Mouse (Mus musculus) embryo, embryonic 11.5 days (tissue): Measurements from ENCODE around the gene Chrna5.
"Not testable (repeated sequence)": the region's sequence is repeated elsewhere in the genome, so short reads cannot be mapped to it uniquely, and the experiment has no call there.

ENCODE experiments used
- DNase-seq: peaks from one replicate; pipeline ENCODE4 v3.0.0-alpha.2; 2012; ENCODE audit warnings: low read depth, low spot score

Gene Chrna5

GRCm38 (mm10) chr9:54980674-54981073 lies at the start of gene Chrna5:
TSS of gene Chrna5 (plus strand) at chr9:54980880.
- no peak for DNase-seq

GRCm38 (mm10) chr9:54931765-54932164 lies 48.9 kb upstream of the Chrna5 start:
- DNase-seq: no peak

GRCm38 (mm10) chr9:54932379-54932778 lies 48.3 kb upstream of the Chrna5 start:
- no peak for DNase-seq

GRCm38 (mm10) chr9:54942071-54942470 lies 38.6 kb upstream of the Chrna5 start:
- DNase-seq: no peak

GRCm38 (mm10) chr9:54944467-54944866 lies 36.2 kb upstream of the Chrna5 start:
- no peak for DNase-seq

- no peak for DNase-seq
Measured at GRCm38 (mm10) chr9:54946256-54946655, 34.4 kb upstream of the Chrna5 start.

GRCm38 (mm10) chr9:54949465-54949864 lies 31.2 kb upstream of the Chrna5 start:
- no peak for DNase-seq

GRCm38 (mm10) chr9:54950162-54950561 lies 30.5 kb upstream of the Chrna5 start:
- DNase-seq: not testable (repeated sequence)

GRCm38 (mm10) chr9:54950575-54951321 lies 29.9 kb upstream of the Chrna5 start, which contains the start of the genes Psma4 and AY074887:
TSS of gene Psma4 (plus strand) at chr9:54950790.
TSS of gene AY074887 (minus strand) at chr9:54950998.
- DNase-seq: peak; percentile 88

GRCm38 (mm10) chr9:54961059-54961458 lies 19.6 kb upstream of the Chrna5 start:
- DNase-seq: no peak

GRCm38 (mm10) chr9:54963669-54964068 lies 17.0 kb upstream of the Chrna5 start:
- DNase-seq: no peak

GRCm38 (mm10) chr9:54969972-54970637 lies 10.6 kb upstream of the Chrna5 start:
- no peak for DNase-seq

- DNase-seq: peak; percentile 38
Measured at GRCm38 (mm10) chr9:54981291-54982191, 861 bp downstream of the Chrna5 start.

- DNase-seq: no peak
Measured at GRCm38 (mm10) chr9:54982401-54982800, 1.7 kb downstream of the Chrna5 start.

GRCm38 (mm10) chr9:54990362-54990761 lies 9.7 kb downstream of the Chrna5 start:
- no peak for DNase-seq

- DNase-seq: no peak
Measured at GRCm38 (mm10) chr9:54994381-54994780, 13.7 kb downstream of the Chrna5 start.

GRCm38 (mm10) chr9:54995645-54996044 lies 15.0 kb downstream of the Chrna5 start:
- DNase-seq: no peak

- DNase-seq: no peak
Measured at GRCm38 (mm10) chr9:55003609-55004008, 22.9 kb downstream of the Chrna5 start.

- DNase-seq: no peak
Measured at GRCm38 (mm10) chr9:55009692-55010091, 29.0 kb downstream of the Chrna5 start.

GRCm38 (mm10) chr9:55010588-55011350 lies 30.1 kb downstream of the Chrna5 start:
- no peak for DNase-seq

GRCm38 (mm10) chr9:55016926-55017325 lies 36.2 kb downstream of the Chrna5 start:
- no peak for DNase-seq
